Mouse (Mus musculus) C2C12 (cell line): Measurements from ENCODE around the gene Tusc2. TPM values are rescaled to one million over a fixed set of nuclear protein-coding genes. Genes with fewer than 3 reads are reported as not detected.

Source experiments
- H3K27me3 ChIP-seq: one replicate; pipeline ENCODE4 v1.6.1; 2011; ENCODE audit not compliant: control insufficient read depth, insufficient read depth, insufficient read length
- H3K36me3 ChIP-seq: one replicate; pipeline ENCODE4 v1.6.1; 2011; ENCODE audit not compliant: control insufficient read depth, insufficient read depth
- H3K4me3 ChIP-seq: one replicate; pipeline ENCODE4 v1.5.1; 2011; ENCODE audit warnings: mild to moderate bottlenecking, control low read depth; ENCODE audit not compliant: poor library complexity, insufficient read depth, severe bottlenecking
- H3K79me2 ChIP-seq: one replicate; pipeline ENCODE4 v1.6.1; 2011; ENCODE audit not compliant: control insufficient read depth, insufficient read depth
- H3K79me3 ChIP-seq: one replicate; pipeline ENCODE4 v1.6.1; 2011; ENCODE audit warnings: low read depth, control low read depth
- H3ac ChIP-seq: one replicate; pipeline ENCODE3; 2011; ENCODE audit warnings: low read depth; ENCODE audit not compliant: control insufficient read depth, insufficient read length
- CEBPB ChIP-seq: IDR thresholded peaks from one replicate; pipeline ENCODE4 v1.6.1; 2011; ENCODE audit warnings: low read depth, mild to moderate bottlenecking, control low read depth, moderate library complexity
- CTCF ChIP-seq: IDR thresholded peaks from one replicate; pipeline ENCODE4 v1.5.1; 2011; ENCODE audit not compliant: control insufficient read depth, insufficient read depth, insufficient read length
- FOSL1 ChIP-seq: IDR thresholded peaks from one replicate; pipeline ENCODE4 v1.8.0; 2011; ENCODE audit warnings: mild to moderate bottlenecking, low read length; ENCODE audit not compliant: poor library complexity, insufficient read depth, severe bottlenecking
- MAX ChIP-seq: IDR thresholded peaks from one replicate; pipeline ENCODE4 v1.6.1; 2011; ENCODE audit warnings: mild to moderate bottlenecking, control low read depth
- MYOD1 ChIP-seq: IDR thresholded peaks from one replicate; pipeline ENCODE4 v1.6.1; 2011; ENCODE audit warnings: low read depth; ENCODE audit not compliant: control insufficient read depth, insufficient read length
- MYOG ChIP-seq: IDR thresholded peaks from one replicate; pipeline ENCODE4 v1.6.1; 2011; ENCODE audit not compliant: control insufficient read depth, insufficient read length; ENCODE audit errors: extremely low read depth
- USF1 ChIP-seq: IDR thresholded peaks from one replicate; pipeline ENCODE4 v1.6.1; 2011; ENCODE audit warnings: low read depth, mild to moderate bottlenecking, control low read depth, moderate library complexity
- polyA plus RNA-seq: library from polyadenylated mRNA; unstranded; fragments of >200 nt; fragmentation: generic; extraction: Trizol; gene quantifications from one replicate; pipeline ENCODE4 v1.2.1, GENCODE M21; 2012; ENCODE audit warnings: missing spikeins

The Tusc2 gene
- polyA plus RNA-seq, 1 experiment = 15.9 TPM

- H3K36me3 ChIP-seq = peaks cover 43% of the 10 kb centered on the region
- peaks cover 6% of the 10 kb centered on the region for H3K79me2 ChIP-seq
- TF ChIP-seq MYOD1 (no peak), MAX (no peak), FOSL1 (no peak), CTCF (no peak), USF1 (no peak), CEBPB (no peak), MYOG (no peak)
- H3K79me3 ChIP-seq = no peaks in the 10 kb centered on the region
- no peaks in the 10 kb centered on the region for H3K27me3 ChIP-seq
- H3ac ChIP-seq = no peak overlapping the region
- H3K4me3 ChIP-seq = no peak overlapping the region
Measured at GRCm38 (mm10) chr9:107612945-107613569, 50.0 kb downstream of the Tusc2 start.

DNA sequence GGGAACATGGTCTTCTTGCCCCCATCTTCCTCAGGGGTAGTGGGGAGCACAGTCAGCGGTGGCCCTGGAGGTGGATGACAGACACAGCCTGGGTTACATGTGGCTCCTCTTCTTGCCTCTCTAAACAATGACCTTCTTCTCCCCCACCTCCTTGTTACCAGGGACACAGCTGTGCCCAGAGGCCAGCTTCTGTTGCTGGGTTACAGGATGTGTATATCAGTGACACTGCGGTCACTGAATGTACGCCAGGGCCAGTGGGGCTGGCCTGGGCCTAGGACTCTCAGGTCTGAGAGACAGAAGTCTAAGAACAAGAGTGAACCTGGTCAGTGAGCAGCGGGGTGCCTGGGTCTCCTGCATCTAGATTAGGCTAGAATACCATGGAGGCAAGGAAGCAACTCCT is 52.0 kb downstream of the Tusc2 start:
- Histone ChIP-seq H3K79me2 (peaks cover 11% of the 10 kb centered on the region), H3K79me3 (no peaks in the 10 kb centered on the region), H3K36me3 (peaks cover 54% of the 10 kb centered on the region), H3ac (no peak overlapping the region), H3K4me3 (no peak overlapping the region), H3K27me3 (no peaks in the 10 kb centered on the region)
- TF ChIP-seq MYOG (no peak), FOSL1 (no peak), MYOD1 (no peak), USF1 (no peak), MAX (no peak), CTCF (no peak), CEBPB (no peak)

Other genes starting within 250 kb of the Tusc2 start
- 14.1 TPM for gene Hemk1, start 224.9 kb upstream of the Tusc2 start, polyA plus RNA-seq
- gene 6430571L13Rik, start 222.7 kb upstream of the Tusc2 start, polyA plus RNA-seq = 0.04 TPM
- gene Cacna2d2, start 163.6 kb upstream of the Tusc2 start, polyA plus RNA-seq = 0.01 TPM
- 33.4 TPM for gene Tmem115, start 29.3 kb upstream of the Tusc2 start, polyA plus RNA-seq
- 23.7 TPM for gene Cyb561d2, start 21.1 kb upstream of the Tusc2 start, polyA plus RNA-seq
- 12.8 TPM for gene Nprl2, start 21.0 kb upstream of the Tusc2 start, polyA plus RNA-seq
- gene Zmynd10, start 16.0 kb upstream of the Tusc2 start, polyA plus RNA-seq = 0.43 TPM
- gene Rassf1, start 11.7 kb upstream of the Tusc2 start, polyA plus RNA-seq = 89.7 TPM
- gene Hyal2, start 4.7 kb downstream of the Tusc2 start, polyA plus RNA-seq = 59.7 TPM
- 1.2 TPM for gene Hyal1, start 13.7 kb downstream of the Tusc2 start, polyA plus RNA-seq
- 8.2 TPM for gene Naa80, start 15.6 kb downstream of the Tusc2 start, polyA plus RNA-seq
- gene Hyal3, start 17.6 kb downstream of the Tusc2 start, polyA plus RNA-seq = 0.28 TPM
- 71.7 TPM for gene Ifrd2, start 24.4 kb downstream of the Tusc2 start, polyA plus RNA-seq
- 13.7 TPM for gene Sema3b, start 46.0 kb downstream of the Tusc2 start, polyA plus RNA-seq
- 449 TPM for gene Gnai2, start 72.1 kb downstream of the Tusc2 start, polyA plus RNA-seq
- gene Slc38a3, start 106.3 kb downstream of the Tusc2 start, polyA plus RNA-seq = 0.01 TPM
- 0.01 TPM for gene Gnat1, start 116.5 kb downstream of the Tusc2 start, polyA plus RNA-seq
- gene Sema3f, start 147.2 kb downstream of the Tusc2 start, polyA plus RNA-seq = 0.36 TPM
- 29.8 TPM for gene Rbm5, start 207.7 kb downstream of the Tusc2 start, polyA plus RNA-seq